ENCODE assay signal across 9 mouse cellular contexts in the genomic region with DNA sequence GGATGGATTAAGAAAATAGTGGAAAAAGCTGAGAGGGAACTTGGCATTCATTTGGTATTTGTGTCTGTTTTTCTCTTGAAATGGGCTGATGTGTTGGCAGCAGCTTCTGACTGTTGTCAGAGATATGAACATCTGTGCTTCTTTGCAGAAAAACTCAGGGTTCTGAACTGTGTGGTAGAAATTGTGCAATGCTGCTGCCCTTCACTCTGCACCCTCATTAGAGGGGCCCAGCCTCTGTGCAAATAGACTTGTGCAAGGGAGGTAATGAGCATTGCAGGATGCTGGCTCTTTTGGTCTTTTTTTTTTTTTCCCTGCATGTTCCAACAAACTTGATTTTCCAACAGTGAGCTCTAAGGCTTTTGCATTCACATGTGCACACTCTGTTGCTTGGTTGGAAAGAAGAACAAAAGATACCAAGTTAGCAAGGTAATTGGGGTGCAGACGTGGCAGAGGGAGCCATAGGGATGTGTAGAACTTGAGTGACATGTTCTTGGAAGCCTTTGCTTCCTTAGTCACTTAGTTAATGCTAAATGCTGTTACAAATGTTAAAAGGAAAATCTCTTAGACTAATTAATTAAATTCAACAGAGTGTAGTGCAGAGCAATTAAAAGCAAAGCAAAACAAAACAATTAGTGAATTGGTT. TPM values are rescaled to one million over a fixed set of nuclear protein-coding genes. Genes with fewer than 3 reads are reported as not detected.
A peak's percentile ranks its signal among the peaks of the same experiment; 100 is the strongest.
DNase-seq lines count a peak whose midpoint lies in the region; ATAC-seq lines count a peak whose summit lies in the region.
"Had no signal": no experiment of that assay in that cellular context is flagged by ENCODE, and none has a peak within 500 bp of the region (broad histone marks: within the 10 kb centered on the region; RNA-seq: fewer than 3 reads in every experiment).

No protein-coding gene starts in this region.

- no peaks in the 10 kb centered on the region for H3K9me3 ChIP-seq in hindbrain, embryonic 13.5 days
- no peaks in the 10 kb centered on the region for H3K9me3 ChIP-seq in hindbrain, embryonic 12.5 days (replicated peaks)

- no peaks in the 10 kb centered on the region for H3K36me3 ChIP-seq in hindbrain, embryonic 13.5 days
- H3K36me3 ChIP-seq in hindbrain, embryonic 12.5 days = no peaks in the 10 kb centered on the region

- 60% methylated on average over 1 of the region's 1 CpGs for WGBS in hindbrain, embryonic 13.5 days
- WGBS in hindbrain, embryonic 12.5 days = 57% methylated on average over 1 of the region's 1 CpGs

- 0 out of 2 replicates have a peak, but pooled peaks have one; percentile 36 for ATAC-seq in hindbrain, embryonic 13.5 days (ENCODE audit: low FRiP score)
- no peak for ATAC-seq in hindbrain, embryonic 12.5 days (ENCODE audit: low FRiP score)
- peak; percentile 49; the same call in 1 of the 2 replicates for ATAC-seq in megakaryocyte-erythroid progenitor cell, adult 5-6 weeks (replicated peaks; ENCODE audit: low FRiP score, low TSS enrichment, poor library complexity, severe bottlenecking)

- peaks cover 16% of the 10 kb centered on the region; the same call in 1 of the 2 replicates for H3K4me1 ChIP-seq in hindbrain, embryonic 13.5 days (replicated peaks)
- H3K4me1 ChIP-seq in hindbrain, embryonic 12.5 days = no peaks in the 10 kb centered on the region

- H3K27me3 ChIP-seq in hindbrain, embryonic 13.5 days = no peaks in the 10 kb centered on the region
- no peaks in the 10 kb centered on the region for H3K27me3 ChIP-seq in hindbrain, embryonic 12.5 days

- H3K4me3 ChIP-seq in hindbrain, embryonic 13.5 days = no peak overlapping the region
- H3K4me3 ChIP-seq in hindbrain, embryonic 12.5 days = no peak overlapping the region

- H3K27ac ChIP-seq in hindbrain, embryonic 13.5 days = no peak overlapping the region
- no peak overlapping the region for H3K27ac ChIP-seq in hindbrain, embryonic 12.5 days

- H3K9ac ChIP-seq in hindbrain, embryonic 13.5 days = no peak overlapping the region
- H3K9ac ChIP-seq in hindbrain, embryonic 12.5 days = no peak overlapping the region

- peak; percentile 46 for DNase-seq in brain, embryonic 18.5 days (ENCODE audit: low read depth, low spot score)
- peak; percentile 39 for DNase-seq in liver
- no peak for DNase-seq in left cerebral cortex, adult 8-10 months (ENCODE audit: low spot score in 2 of 2)
- no peak for DNase-seq in cerebellum, adult 9-11 months
- DNase-seq in urinary bladder, adult 18-20 months (ENCODE audit: low spot score in 2 of 2) = no peak
- DNase-seq: right cerebral cortex, adult 18-20 months had no signal

- H3K4me2 ChIP-seq in hindbrain, embryonic 13.5 days = no peak overlapping the region
- no peak overlapping the region for H3K4me2 ChIP-seq in hindbrain, embryonic 12.5 days (replicated peaks)

RNA-seq across cellular contexts. Expression of a gene that starts 26.6 kb away (rescaled TPM):
- polyA plus RNA-seq in hindbrain, embryonic 13.5 days (2015; fragmentation: Nextera tagmentation; extraction: Ambion mirVana) = 45.8 and 45.9 TPM in 2 replicates
- polyA plus RNA-seq in hindbrain, embryonic 12.5 days (2016; fragmentation: Nextera tagmentation; extraction: Ambion mirVana) = 28.9 and 33.3 TPM in 2 replicates
- total RNA-seq in megakaryocyte-erythroid progenitor cell, adult 5-6 weeks (2014; fragmentation: Nextera tagmentation) = 23.4 and 35.0 TPM in 2 replicates
- 13.0 and 17.2 TPM in 2 replicates for total RNA-seq in megakaryocyte-erythroid progenitor cell, adult 5-6 weeks (2017)
- total RNA-seq in left cerebral cortex, adult 8-10 months (2022) = 10 to 100 TPM; 71.7 to 78.6 (median 74.5) TPM

Comparison
In these comparisons a context has a peak if more than half of its experiments do, and no peak if none do; other contexts are left out.
1. DNase-seq: peak in brain, embryonic 18.5 days (single experiment) and liver (single experiment); none in left cerebral cortex, adult 8-10 months (0 of 2), cerebellum, adult 9-11 months (single experiment) and urinary bladder, adult 18-20 months (0 of 2).